Mouse (Mus musculus) spleen, adult 2 months (tissue): ENCODE data around the gene Adgrv1.

Experiments
- CTCF ChIP-seq: fragments of 200-500 bp; IDR thresholded peaks from 2 replicates; pipeline ENCODE4 v1.5.1; 2011; ENCODE audit warnings: mild to moderate bottlenecking, inconsistent platforms; ENCODE audit not compliant: insufficient read depth, insufficient read length, insufficient replicate concordance; ENCODE audit errors: extremely low read depth
- POLR2A ChIP-seq: fragments of 200-500 bp; IDR thresholded peaks from 2 replicates; pipeline ENCODE4 v1.6.1; 2011; ENCODE audit warnings: low read depth, low read length, inconsistent platforms

- TF ChIP-seq CTCF (no peak), POLR2A (no peak)
Measured at GRCm38 (mm10) chr13:81630566-81630965, 2.4 kb downstream of the Adgrv1 start.
